Mouse (Mus musculus) adrenal gland (tissue): Measurements from ENCODE around the gene Rapgef4.

ENCODE experiments used
- intact Hi-C: fragments of 180-260 bp; cut with DNase I; formaldehyde crosslinking; loops from one replicate; pipeline ENCODE4 v1.15.1; 2025

Gene Rapgef4

DNA sequence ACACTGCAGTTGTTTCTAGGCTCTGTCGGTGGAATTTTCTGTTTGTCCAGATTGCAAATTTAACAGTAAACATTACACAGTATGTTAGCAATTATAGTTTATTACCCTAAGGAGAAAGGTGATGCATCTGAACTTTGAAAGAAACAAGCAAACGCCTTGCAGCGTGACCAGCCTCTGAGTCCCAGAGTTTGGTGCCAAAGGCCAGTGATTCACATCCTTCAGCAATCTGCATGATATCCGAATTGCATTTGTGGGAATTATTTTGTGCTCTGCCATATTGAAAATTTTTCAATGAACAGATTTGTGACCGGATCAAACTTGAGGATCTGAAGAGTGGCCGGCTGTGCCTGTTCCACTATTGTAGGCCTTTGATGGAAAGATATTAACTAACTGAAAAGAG, 856 bp downstream of the Rapgef4 start:
- intact Hi-C loops: no loop called here

DNA sequence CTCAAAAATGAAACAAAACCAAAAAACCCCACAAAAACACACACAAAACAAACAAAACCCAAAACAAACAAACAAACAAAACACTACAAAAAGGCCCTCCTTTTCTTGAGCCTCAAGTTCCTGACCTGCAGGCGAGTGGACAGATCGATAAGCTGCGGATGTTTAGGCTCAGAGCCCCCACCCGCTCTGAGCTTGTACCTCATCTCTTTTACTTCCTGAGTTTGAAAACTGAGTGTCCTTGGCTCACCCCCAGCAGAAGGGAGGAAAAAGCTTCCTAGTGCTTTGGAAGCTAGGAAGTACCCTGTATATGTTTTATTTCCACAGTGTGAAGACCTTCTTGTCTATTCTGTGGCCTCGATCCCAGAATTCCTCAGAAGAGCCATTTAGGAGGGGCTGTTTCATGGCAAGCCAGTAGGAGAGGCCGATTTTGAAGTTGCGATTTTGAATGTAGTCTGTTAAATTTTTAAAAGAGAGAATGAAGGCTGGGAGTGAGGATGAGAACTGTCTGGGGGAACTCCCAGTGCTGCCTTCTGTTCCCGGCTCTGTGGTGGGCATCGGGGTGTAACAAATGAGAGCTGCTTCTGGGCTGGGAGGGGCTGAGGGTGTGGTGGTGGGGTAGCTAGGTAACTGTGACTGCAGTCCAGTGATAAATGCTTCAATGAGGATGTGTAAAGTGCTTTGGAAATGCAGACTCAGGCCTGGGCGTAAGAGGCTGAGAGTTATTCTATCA, 2.0 kb downstream of the Rapgef4 start:
- intact Hi-C loops: no loop called here

DNA sequence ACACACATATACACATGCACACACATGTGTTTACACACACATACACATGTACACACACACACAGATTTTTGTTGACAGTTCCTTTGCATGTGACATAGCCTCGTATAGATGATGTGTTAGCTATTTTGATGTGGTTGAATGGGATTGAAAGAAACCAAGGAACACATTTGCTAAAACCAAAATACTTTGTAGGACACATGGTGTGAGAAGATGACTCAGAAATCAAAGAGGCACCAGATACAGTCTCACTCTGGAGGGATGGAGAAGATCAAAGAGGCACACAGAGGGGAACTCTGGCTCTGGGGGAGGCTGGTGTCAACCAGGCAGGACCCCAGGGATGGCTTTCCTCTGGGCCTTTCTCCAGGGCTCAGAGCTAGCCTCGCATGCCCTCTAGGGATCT, 4.7 kb downstream of the Rapgef4 start:
- intact Hi-C loops: no loop called here

DNA sequence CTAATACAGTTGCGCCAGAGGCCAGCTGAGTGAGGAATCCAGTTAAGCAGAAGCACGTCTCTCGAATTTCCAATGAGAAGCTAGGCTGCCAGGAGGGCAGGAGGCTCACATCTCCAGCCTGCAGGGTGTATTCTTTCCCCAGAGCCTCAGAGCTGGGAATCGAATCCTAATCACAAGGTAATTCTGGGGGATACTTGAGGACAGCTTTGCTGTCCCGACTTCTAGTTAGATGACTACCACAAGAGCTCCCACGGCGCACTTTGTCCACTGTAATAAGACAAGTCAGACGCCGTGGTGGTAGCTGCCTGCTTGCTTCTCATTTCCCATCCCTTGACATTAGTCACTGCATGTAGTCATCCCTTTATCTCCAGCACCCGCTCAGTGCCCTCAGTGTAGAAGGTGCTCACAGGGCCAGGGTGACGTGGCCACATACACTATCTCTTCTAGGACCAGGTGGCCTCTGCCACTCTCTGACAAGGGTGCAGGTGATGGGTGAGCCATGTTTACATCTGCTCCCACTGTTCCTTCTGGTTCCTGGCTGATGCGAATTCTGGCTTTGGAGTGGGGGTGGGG, 5.3 kb downstream of the Rapgef4 start:
- intact Hi-C loops: no loop called here

DNA sequence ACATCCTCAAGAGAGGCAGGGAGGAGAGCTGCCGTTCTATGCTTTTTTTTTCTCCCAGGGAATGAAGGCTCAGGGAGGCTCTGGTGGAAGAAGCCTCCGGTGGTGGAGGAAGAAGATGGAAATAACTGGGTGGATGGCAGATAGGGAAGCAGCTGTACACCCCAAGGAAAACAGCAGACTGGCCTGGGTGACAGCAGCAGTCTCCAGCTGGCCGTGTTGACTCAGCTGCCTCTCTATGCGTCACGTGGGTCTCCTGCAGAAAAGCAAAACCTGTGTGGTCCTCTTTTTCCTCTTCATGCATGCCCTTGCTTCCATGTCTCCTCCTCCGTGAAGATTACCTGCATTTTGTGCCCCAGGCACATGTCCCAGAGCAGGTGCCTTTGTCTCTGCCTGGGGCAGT, 7.5 kb downstream of the Rapgef4 start:
- intact Hi-C loops: no loop called here

DNA sequence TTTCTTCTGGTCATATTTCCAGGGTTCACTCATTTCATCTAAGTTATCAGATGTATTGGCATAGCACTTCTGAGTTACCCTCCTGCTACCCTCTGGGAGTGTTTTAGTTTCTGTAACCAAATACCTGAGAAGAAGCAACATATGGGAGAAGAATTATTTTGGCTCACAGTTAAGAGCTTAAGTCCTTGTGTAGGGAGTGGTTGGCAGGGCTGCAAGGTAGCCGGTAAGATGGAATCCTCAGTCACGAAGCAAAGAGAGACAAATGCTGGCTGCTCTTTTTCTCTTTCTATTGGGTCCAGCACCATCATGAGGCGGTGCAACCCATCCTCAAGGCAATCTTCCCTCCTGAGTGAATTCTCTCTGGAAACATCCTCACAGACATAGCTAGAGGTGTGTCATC, 11.1 kb downstream of the Rapgef4 start:
- intact Hi-C loops: no loop called here

DNA sequence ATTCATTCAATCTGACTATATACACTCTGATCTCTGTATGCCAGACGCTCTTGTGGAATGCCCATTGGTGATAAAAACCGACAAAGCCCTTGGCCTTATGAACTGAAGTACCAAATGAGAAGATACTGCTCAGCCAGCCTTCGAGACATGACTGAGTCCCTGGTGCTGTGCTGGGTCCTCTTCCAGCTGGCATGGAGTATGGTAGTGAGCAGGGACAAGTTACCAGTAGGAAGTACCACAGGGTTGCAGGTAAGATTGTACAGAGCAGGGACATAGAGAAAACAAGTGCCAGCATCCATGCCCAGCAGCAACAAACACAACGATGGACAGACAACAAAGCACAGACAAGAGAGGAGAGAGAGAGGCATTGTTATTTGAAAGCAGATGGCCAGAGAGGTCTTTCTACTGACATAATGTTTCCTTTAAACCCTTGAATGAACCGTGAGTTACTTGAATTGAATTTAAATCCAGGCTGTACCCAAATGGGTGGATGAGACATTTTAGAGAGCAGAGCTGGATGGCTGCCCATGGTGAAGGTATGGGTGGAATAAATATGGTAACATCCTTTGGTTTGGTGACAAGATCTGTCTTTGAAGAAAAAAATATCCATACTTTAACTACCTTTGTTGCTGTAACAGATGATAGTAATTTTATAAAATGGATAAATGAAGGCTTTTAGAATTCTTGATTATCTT, 12.8 kb downstream of the Rapgef4 start:
- intact Hi-C loops: no loop called here

DNA sequence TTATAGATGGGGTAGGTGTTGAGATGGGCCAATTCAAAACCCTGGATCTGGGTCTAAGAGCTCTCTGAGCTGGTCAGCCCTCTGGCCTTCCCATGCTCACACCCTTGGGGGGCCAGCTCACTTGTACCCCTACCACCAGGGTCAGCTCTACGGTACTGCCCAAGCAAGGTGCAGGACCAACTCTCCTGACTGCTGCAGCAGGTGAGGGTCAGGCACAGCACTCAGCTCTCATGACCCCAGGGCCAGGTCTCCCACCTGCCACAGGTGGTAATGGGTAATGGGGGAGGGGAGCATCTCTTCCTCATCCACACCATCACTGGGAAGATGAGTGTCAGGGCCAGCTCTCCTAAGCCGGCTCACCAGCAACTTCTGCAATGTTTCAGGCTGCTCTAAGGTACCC, 17.5 kb downstream of the Rapgef4 start:
- intact Hi-C loops: no loop called here

DNA sequence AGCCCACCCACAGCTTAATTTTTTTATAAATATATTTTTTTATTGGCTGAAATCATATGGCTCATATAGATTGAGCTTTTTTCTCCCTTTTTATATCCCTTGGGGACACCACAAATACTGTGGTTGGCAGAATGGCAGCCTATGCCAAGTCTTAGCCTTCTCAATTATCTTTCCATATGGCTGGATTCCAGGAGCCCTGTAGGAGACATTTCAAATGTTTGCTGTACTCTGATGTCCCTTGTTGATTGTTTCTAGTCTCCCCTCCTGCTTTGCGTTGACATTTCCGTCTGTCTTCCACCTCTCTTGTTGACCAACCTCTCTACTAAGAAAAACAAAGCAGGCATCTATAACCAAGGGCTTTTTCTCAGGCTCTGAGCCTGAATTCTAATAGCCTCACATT, 19.1 kb downstream of the Rapgef4 start:
- intact Hi-C loops: no loop called here

DNA sequence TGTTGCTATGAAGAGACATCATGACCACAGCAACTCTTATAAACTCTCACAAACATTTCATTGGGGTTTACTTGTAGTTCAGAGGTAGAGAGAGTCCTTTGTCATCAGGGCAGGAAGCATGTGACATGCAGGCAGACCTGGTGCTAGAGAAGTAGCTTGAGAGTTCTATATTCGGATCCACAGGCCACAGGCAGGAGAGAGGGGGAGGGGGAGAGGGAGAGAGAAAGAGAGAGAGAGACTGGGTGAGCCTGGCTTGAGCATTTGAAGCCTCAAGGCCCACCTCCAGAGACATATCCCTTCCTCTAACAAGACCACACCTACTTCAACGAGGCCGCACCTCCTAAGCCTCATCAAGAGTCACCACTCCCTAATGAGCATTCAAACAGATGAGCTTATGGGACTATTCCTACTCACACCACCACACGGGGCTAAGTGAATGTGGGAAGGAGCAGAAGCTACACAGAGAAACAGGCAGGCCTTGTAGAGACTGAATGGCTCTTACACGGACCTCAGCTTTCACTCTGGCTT, 21.9 kb downstream of the Rapgef4 start:
- intact Hi-C loops: no loop called here

DNA sequence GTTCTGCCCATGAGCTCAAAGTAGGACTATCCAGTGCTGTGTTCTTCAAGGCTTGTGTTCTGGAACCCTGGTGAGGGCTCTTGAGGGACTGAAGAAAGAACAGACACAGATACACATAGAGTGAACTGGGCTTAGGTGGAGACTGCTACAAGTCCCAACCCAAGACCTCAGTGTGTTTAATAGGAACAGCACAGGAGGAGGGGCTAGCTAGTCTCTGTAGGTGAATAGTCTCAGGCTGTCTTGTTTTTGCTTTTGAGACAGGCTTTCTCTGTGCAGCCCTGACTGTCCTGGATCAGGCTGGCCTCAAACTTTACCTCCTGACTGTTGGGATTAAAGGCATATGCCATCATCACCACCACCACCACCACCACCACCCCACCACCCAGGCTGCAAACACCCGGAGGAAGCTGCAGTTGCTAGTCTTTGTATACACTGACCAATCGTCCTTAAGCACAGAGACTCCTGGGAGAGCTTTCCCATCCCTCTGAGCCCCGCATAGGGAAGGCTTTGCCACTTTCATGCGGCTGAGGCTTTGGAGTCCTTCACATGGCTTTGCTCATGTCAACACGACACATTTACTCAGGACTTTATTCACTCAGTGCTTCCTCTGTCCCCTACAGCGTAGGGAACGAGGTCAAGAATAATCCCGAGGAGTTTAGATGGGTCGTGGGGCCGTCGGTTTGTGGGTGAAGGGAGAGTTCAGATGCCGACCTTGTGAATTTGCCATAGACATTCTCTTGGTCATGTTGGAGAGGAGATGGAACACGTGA, 22.9 kb downstream of the Rapgef4 start:
- intact Hi-C loops: no loop called here

DNA sequence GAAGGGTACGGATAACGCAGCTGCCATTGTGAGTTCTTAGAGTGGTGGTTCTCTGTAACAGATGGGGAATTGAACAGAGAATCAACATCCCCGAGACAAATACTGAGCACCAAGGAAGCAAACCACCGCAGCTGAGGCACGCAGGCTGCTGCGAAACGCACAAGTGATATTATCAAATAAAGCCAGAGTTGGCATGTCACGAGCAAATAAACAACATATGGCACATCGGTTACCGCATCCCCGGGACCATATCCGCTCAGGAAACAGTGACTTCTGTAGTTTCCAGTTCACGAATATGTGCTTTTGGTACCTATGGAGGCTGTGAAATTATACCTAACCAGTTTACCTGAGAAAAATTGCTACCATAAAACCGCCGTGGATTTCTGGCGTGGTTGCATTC, 24.0 kb downstream of the Rapgef4 start:
- intact Hi-C loops: no loop called here

DNA sequence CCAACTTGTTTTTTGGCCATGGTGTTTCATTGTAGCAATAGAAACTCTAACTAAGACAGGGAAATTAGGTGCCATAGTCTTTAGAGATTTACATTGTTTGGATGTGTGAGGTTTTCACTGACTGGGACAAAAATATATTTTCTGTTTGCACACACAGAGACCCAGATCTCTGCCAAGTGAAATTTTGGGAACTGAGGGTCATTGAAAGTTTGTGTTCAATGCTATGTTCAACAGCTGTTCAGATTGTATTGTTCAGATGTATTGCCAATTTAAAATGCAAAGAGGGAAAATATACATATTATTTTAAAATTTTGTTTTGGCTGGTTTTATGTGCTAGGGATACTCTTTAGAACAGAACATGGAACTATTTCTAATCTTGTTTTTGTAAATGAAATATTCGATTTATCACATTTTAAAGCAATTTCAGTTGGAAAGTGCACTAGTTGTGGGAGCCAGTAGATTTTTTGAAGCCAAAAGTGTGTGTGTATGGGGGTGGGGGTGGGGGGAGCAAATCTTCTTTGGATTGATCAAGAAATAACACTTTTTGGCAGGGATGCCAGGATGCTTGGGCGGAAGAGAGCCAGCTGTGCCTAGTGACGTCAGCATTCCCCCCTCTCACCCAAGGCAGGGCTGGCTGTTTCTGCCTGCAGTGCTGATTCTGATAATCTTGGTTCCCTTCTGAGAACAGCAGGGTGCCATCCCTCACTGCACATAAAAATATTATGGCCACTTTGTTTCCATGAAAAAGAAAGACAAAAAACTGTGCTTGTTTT, 28.6 kb downstream of the Rapgef4 start:
- intact Hi-C loops: no loop called here

DNA sequence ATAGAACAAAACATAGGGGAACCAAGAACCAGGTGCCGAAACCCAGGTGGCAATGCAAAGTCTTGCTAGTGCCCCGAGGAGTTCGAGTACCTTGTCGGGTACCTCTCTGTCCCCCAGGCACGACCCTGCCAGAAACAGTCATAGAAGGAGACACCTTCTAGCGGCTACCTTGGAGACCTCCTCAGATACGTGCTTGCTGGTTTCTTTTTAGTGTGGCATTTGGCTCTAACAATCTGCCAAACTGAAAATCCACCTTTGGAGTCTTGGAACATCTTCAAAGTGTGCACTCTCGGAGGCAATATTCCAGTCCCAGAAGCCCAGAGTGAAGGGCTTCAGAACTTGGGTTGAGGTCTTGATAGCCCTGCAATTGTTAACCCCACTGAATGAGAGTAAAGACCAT, 34.3 kb downstream of the Rapgef4 start:
- intact Hi-C loops: no loop called here

DNA sequence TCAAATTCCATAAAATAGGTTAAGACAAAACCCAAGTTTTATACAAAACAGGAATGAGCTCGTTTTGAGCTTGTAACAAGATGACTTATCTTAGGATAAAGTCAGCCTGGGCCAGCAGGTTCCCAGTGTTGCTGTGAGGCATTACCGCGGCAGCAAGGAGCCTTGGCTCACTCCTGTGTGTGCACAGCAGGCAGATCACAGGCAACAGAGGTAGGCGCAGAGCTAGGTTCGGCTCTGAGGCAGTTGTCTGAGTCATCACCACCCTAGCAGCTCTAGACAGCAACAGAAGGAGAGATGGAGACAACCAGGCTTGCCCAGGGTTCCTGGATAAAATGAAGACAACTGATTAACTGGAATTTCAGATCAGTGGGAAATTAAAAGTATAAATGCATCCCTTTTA, 35.0 kb downstream of the Rapgef4 start:
- intact Hi-C loops: no loop called here

DNA sequence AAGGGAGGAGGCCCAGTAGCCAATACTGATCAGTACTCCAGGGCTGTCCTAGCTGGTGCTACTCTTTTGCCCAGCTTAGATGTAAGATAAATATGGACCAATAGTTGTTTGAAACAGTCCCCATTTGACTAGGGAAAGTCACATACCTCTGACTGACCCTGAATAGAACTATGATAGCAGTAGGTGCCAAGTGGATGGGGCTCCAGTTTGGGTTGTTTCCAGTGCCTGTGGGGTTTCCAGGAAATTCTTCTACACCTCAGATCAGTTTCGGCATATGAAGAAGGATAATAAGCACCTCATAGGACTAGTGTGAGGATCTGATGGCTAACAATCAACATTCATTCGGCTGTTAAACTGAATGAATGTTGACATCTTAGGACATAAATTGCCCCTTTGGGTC, 36.1 kb downstream of the Rapgef4 start:
- intact Hi-C loops: no loop called here

DNA sequence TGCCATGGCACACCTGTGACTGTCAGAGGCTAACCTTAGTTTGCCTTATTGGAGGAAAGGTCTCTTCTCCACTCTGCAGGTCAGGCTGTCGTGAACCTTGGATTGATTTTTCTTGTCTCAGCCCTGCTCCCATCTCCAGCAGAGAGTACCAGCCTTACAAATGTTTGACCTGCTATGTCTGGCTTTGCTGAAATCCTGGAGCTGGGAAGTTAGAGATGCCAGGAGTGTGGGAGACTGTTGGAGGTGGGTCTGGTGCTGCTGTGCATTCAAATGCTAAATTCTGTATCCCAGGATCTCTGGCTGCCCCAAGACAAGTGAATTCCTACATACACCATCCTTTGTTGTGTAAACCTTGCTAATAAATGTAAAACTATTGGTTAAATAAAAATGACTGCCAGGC, 37.7 kb downstream of the Rapgef4 start:
- intact Hi-C loops: no loop called here

DNA sequence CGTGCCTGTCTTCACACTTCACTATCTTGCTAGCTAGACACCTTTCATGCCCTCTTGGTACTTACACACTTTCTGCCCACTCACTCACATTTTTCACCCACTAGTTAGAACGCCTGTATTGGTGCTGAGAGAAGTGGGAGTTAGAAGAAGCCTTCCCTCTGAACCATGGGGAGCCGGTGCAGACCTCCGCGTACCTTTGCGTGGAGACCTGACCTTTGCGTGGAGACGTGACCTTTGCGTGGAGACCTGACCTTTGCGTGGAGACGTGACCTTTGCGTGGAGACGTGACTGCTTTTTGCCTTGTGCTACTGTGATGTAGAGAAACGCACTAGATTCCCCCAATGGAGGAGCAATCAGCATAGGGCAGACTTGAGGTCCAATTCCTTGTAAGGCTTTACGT, 39.7 kb downstream of the Rapgef4 start:
- intact Hi-C loops: no loop called here

DNA sequence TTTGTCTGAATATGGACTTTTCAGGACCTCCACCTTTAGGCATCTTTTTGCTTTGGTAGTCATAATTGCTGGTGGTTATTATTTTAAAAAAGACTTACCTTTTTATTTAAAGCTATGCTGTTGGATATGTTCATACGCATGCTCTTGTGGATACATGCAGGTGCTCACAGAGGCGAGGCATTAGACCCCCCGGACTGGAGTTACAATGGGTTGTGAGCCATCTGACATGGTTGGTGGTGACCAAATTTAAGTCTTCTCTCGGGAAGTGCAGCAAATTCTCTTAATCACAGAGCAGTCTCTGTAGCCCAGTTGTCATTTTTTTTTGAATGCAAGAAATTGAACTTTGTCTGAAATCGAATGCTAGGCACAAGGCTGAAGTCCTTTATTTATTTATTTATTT, 40.4 kb downstream of the Rapgef4 start:
- intact Hi-C loops: no loop called here

DNA sequence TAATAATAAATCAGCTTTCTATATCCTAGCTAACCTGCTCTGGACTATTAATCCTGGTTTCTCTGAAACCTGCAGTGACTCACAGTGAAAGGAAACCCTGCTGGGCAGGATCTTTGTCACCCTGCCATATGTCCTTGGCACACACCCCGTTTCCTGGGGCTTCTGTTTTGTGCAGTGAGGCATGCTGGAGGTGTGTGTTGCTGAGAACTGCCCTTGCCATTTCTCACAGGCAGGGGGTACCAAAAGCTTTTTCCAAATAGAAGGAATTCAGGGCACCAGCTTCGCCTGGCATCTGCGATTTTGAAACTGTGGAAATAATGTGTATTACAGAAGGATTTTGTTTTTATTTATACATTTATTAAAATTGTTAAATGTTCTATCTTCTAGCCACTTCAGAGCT, 40.8 kb downstream of the Rapgef4 start:
- intact Hi-C loops: no loop called here

DNA sequence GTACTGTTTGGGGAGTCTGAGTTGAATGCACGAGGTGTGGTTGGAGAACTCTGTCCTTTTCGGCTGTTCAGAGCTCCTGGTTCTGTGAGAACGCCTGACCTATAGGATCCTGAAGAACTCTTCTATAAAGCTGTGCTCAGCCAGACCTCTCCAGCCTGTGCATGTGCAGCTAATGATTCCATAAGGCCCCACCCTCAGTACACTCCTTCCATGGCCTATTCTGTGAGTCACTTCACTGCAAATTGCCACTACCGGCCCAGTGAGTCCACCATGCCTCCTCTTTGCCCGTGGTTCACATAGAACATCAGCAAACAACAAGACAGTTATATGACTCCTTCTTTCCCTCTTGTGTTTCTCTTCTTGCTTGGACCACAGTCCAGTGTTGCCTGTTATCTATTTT, 42.8 kb downstream of the Rapgef4 start:
- intact Hi-C loops: no loop called here
